In genomic region chr1:55874143-55874867, GRCm38 (mm10) we compare ENCODE assay signal across 9 mouse cellular contexts.
A peak's percentile ranks its signal among the peaks of the same experiment; 100 is the strongest.
DNase-seq lines count a peak whose midpoint lies in the region; ATAC-seq and TF ChIP-seq lines count a peak whose summit lies in the region.
"Had no signal": no experiment of that assay in that cellular context is flagged by ENCODE, and none has a peak within 500 bp of the region (broad histone marks: within the 10 kb centered on the region; RNA-seq: fewer than 3 reads in every experiment).

No protein-coding gene starts in this region.

- intact Hi-C loops in heart, postnatal 36 days (cut with DNase I) = loop anchor here (1.0 to 10.0 kb wide), 5 partner anchors 36 to 630 kb away; no protein-coding TSS in a partner anchor

- H3K4me1 ChIP-seq in G1E (ENCODE audit: insufficient read depth, low read depth, low read length) = no peaks in the 10 kb centered on the region

- H3K4me3 ChIP-seq in G1E (ENCODE audit: low read depth, low read length) = no peak overlapping the region
- H3K4me3 ChIP-seq: limb, embryonic 15.5 days had no signal

- peak; percentile 60; the same call in 1 of the 2 replicates for ATAC-seq in G1E (ENCODE audit: extremely low read depth, insufficient number of reproducible peaks, low FRiP score, poor library complexity, severe bottlenecking)
- ATAC-seq in erythroblast, adult 5-6 weeks (replicated peaks; ENCODE audit: low FRiP score, poor library complexity, severe bottlenecking) = 0 out of 2 replicates have a peak, but pooled peaks have one; percentile 72

- no peaks in the 10 kb centered on the region for H3K36me3 ChIP-seq in G1E (replicated peaks)
- H3K36me3 ChIP-seq: limb, embryonic 15.5 days had no signal

- DNase-seq in G1E (ENCODE audit: low spot score) = no peak
- peak; percentile 89 for DNase-seq in brain, adult 2 months (ENCODE audit: low read depth, low spot score)
- DNase-seq in heart, postnatal 36 days = peak; percentile 54 to 69
- DNase-seq in layer of hippocampus, adult 8-10 months (ENCODE audit: low spot score in 2 of 2) = peak; percentile 65 to 79
- DNase-seq in lung, postnatal 25 days (ENCODE audit: low spot score) = peak; percentile 52
- peak; percentile 92 for DNase-seq in retina, embryonic 14.5 days (ENCODE audit: low spot score)
- DNase-seq in yolk sac, embryonic 10.5 days (ENCODE audit: low spot score) = peak; percentile 32

- TF ChIP-seq CTCF in G1E (IDR thresholded peaks at IDR 0.05; ENCODE audit: low read depth, low read length) = peak; percentile 80

- H3K27me3 ChIP-seq in G1E (ENCODE audit: insufficient read depth, low read length) = no peaks in the 10 kb centered on the region
- H3K27me3 ChIP-seq: limb, embryonic 15.5 days had no signal

- H3K9me3 ChIP-seq in G1E (replicated peaks) = peaks cover 3% of the 10 kb centered on the region
- H3K9me3 ChIP-seq: limb, embryonic 15.5 days had no signal
